ENCODE assay signal across 9 mouse cellular contexts in genomic region chr10:68146842-68147241, GRCm38 (mm10).
DNase-seq lines count a peak whose midpoint lies in the region; ATAC-seq and TF ChIP-seq lines count a peak whose summit lies in the region.
"Had no signal": no experiment of that assay in that cellular context is flagged by ENCODE, and none has a peak within 500 bp of the region (broad histone marks: within the 10 kb centered on the region; RNA-seq: fewer than 3 reads in every experiment).

No protein-coding gene starts in this region.

- ATAC-seq in midbrain, embryonic 15.5 days (replicated peaks) = no peak
- ATAC-seq in heart, postnatal 0 days (ENCODE audit: insufficient read depth, low read depth) = no peak

- WGBS in midbrain, embryonic 10.5 days = 14% methylated on average over 5 of the region's 5 CpGs
- 12% methylated on average over 5 of the region's 5 CpGs for WGBS in midbrain, embryonic 15.5 days
- WGBS in heart, postnatal 0 days = 6% methylated on average over 5 of the region's 5 CpGs

- H3K9ac ChIP-seq in midbrain, embryonic 15.5 days = no peak overlapping the region
- no peak overlapping the region for H3K9ac ChIP-seq in heart, postnatal 0 days (replicated peaks; ENCODE audit: low read depth, low read length)
- H3K9ac ChIP-seq: neural tube, embryonic 12.5 days had no signal

- no peak overlapping the region for H3K27ac ChIP-seq in midbrain, embryonic 10.5 days (replicated peaks)
- H3K27ac ChIP-seq in midbrain, embryonic 15.5 days = no peak overlapping the region
- 0 out of 2 replicates have a peak overlapping the region, but pooled peaks have one; percentile 28 for H3K27ac ChIP-seq in heart, postnatal 0 days (ENCODE audit: low read depth)
- H3K27ac ChIP-seq: neural tube, embryonic 12.5 days had no signal

- H3K9me3 ChIP-seq in midbrain, embryonic 10.5 days (replicated peaks) = 0 out of 2 replicates have a peak, but pooled peaks cover 4% of the 10 kb centered on the region
- no peaks in the 10 kb centered on the region for H3K9me3 ChIP-seq in midbrain, embryonic 15.5 days
- no peaks in the 10 kb centered on the region for H3K9me3 ChIP-seq in heart, postnatal 0 days (replicated peaks; ENCODE audit: control insufficient read depth, low read length)
- H3K9me3 ChIP-seq: neural tube, embryonic 12.5 days had no signal

- peak; percentile 81 for TF ChIP-seq CTCF in heart, postnatal 0 days (IDR thresholded peaks at IDR 0.05; ENCODE audit: low read depth)

- no peak overlapping the region for H3K4me3 ChIP-seq in midbrain, embryonic 10.5 days
- H3K4me3 ChIP-seq in midbrain, embryonic 15.5 days = no peak overlapping the region
- no peak overlapping the region for H3K4me3 ChIP-seq in heart, postnatal 0 days (ENCODE audit: low read depth, low read length)
- H3K4me3 ChIP-seq: neural tube, embryonic 12.5 days had no signal

- no peaks in the 10 kb centered on the region for H3K27me3 ChIP-seq in midbrain, embryonic 10.5 days (ENCODE audit: low read depth, poor library complexity, severe bottlenecking)
- no peaks in the 10 kb centered on the region for H3K27me3 ChIP-seq in midbrain, embryonic 15.5 days (replicated peaks)
- no peaks in the 10 kb centered on the region for H3K27me3 ChIP-seq in heart, postnatal 0 days (ENCODE audit: control insufficient read depth, insufficient read depth, low read length)
- H3K27me3 ChIP-seq: neural tube, embryonic 12.5 days had no signal

- no peaks in the 10 kb centered on the region for H3K36me3 ChIP-seq in midbrain, embryonic 10.5 days
- no peaks in the 10 kb centered on the region for H3K36me3 ChIP-seq in midbrain, embryonic 15.5 days (replicated peaks)
- H3K36me3 ChIP-seq in heart, postnatal 0 days (replicated peaks; ENCODE audit: control insufficient read depth, insufficient read depth, low read length) = no peaks in the 10 kb centered on the region
- H3K36me3 ChIP-seq: neural tube, embryonic 12.5 days had no signal

- DNase-seq in midbrain, embryonic 10.5 days (ENCODE audit: low spot score) = peak; percentile 46
- DNase-seq in NIH3T3 (ENCODE audit: low read depth) = peak; percentile 86
- DNase-seq in cerebellum, postnatal 14 days = peak; percentile 62 to 71
- peak; percentile 79 for DNase-seq in heart, postnatal 0 days (ENCODE audit: low spot score)
- DNase-seq in layer of hippocampus, postnatal 36 days = peak; percentile 33 to 54
- DNase-seq in natural killer cell, adult 2 months (ENCODE audit: low spot score in 2 of 2) = peak; percentile 63 to 68
- DNase-seq in urinary bladder, adult 18-20 months (ENCODE audit: low spot score in 2 of 2) = no peak

- no peak overlapping the region for H3K4me2 ChIP-seq in midbrain, embryonic 15.5 days
- no peak overlapping the region for H3K4me2 ChIP-seq in heart, postnatal 0 days (ENCODE audit: low read depth, low read length)
- H3K4me2 ChIP-seq: neural tube, embryonic 12.5 days had no signal

- H3K4me1 ChIP-seq in midbrain, embryonic 10.5 days = peaks cover 20% of the 10 kb centered on the region
- H3K4me1 ChIP-seq in midbrain, embryonic 15.5 days = peaks cover 15% of the 10 kb centered on the region; the same call in 1 of the 2 replicates
- H3K4me1 ChIP-seq in heart, postnatal 0 days (ENCODE audit: control insufficient read depth, insufficient read depth) = peaks cover 4% of the 10 kb centered on the region; the same call in 1 of the 2 replicates
- H3K4me1 ChIP-seq: neural tube, embryonic 12.5 days had no signal

- no peak for TF ChIP-seq EP300 in heart, postnatal 0 days (IDR thresholded peaks at IDR 0.05; ENCODE audit: low read depth)

Comparison
In these comparisons a context has a peak if more than half of its experiments do, and no peak if none do; other contexts are left out.
1. DNase-seq: peak in midbrain, embryonic 10.5 days (single experiment), NIH3T3 (single experiment), cerebellum, postnatal 14 days (2 of 2), heart, postnatal 0 days (single experiment), layer of hippocampus, postnatal 36 days (2 of 2) and natural killer cell, adult 2 months (2 of 2); none in urinary bladder, adult 18-20 months (0 of 2).